Mouse (Mus musculus): ENCODE measurements around the gene Tenm4. TPM values are rescaled to one million over a fixed set of nuclear protein-coding genes. Genes with fewer than 3 reads are reported as not detected.

Tenm4 gene
- total and polyA plus RNA-seq, 2 experiments from 2014 or later, result 1.4 to 5.9 TPM

- Histone ChIP-seq H3K27me3 (ENCODE audit: control insufficient read depth, insufficient read depth, low read length) (peaks cover 37% of the 10 kb centered on the region), H3K4me3 (ENCODE audit: low read depth, low read length) (no peak overlapping the region), H3K9ac (replicated peaks; ENCODE audit: low read depth, low read length) (no peak overlapping the region), H3K36me3 (replicated peaks; ENCODE audit: control insufficient read depth, insufficient read depth, low read length) (no peaks in the 10 kb centered on the region), H3K27ac (ENCODE audit: low read depth) (no peak overlapping the region), H3K9me3 (replicated peaks; ENCODE audit: control insufficient read depth, low read length) (no peaks in the 10 kb centered on the region), H3K4me1 (ENCODE audit: control insufficient read depth, insufficient read depth) (peaks cover 19% of the 10 kb centered on the region), H3K4me2 (ENCODE audit: low read depth, low read length) (no peak overlapping the region)
- TF ChIP-seq EP300 (IDR thresholded peaks at IDR 0.05; ENCODE audit: low read depth) (no peak), CTCF (IDR thresholded peaks at IDR 0.05; ENCODE audit: low read depth) (no peak)
- DNase-seq (ENCODE audit: low spot score) (no peak), ATAC-seq (ENCODE audit: insufficient read depth, low read depth) (no peak)
- 74% methylated on average over 2 of the region's 2 CpGs for WGBS
Observed at GRCm38 (mm10) chr7:96214876-96215275, 43.8 kb downstream of the Tenm4 start.

- H3K9ac ChIP-seq (replicated peaks; ENCODE audit: low read depth, low read length), result no peak overlapping the region
- ATAC-seq (ENCODE audit: insufficient read depth, low read depth) (no peak), DNase-seq (ENCODE audit: low spot score) (no peak)
- H3K4me1 ChIP-seq (ENCODE audit: control insufficient read depth, insufficient read depth), result peaks cover 13% of the 10 kb centered on the region
- peaks cover 26% of the 10 kb centered on the region for H3K27me3 ChIP-seq (ENCODE audit: control insufficient read depth, insufficient read depth, low read length)
- no peak overlapping the region for H3K4me2 ChIP-seq (ENCODE audit: low read depth, low read length)
- WGBS, result 65% methylated on average over 5 of the region's 5 CpGs
- TF ChIP-seq CTCF (IDR thresholded peaks at IDR 0.05; ENCODE audit: low read depth) (no peak), EP300 (IDR thresholded peaks at IDR 0.05; ENCODE audit: low read depth) (no peak)
- no peak overlapping the region for H3K4me3 ChIP-seq (ENCODE audit: low read depth, low read length)
- no peaks in the 10 kb centered on the region for H3K9me3 ChIP-seq (replicated peaks; ENCODE audit: control insufficient read depth, low read length)
- no peaks in the 10 kb centered on the region for H3K36me3 ChIP-seq (replicated peaks; ENCODE audit: control insufficient read depth, insufficient read depth, low read length)
- H3K27ac ChIP-seq (ENCODE audit: low read depth), result no peak overlapping the region
Observed at GRCm38 (mm10) chr7:96215894-96216509, 45.0 kb downstream of the Tenm4 start.

GRCm38 (mm10) chr7:96219386-96219785, 48.3 kb downstream of the Tenm4 start:
- peaks cover 7% of the 10 kb centered on the region; the same call in 1 of the 2 replicates for H3K27me3 ChIP-seq (ENCODE audit: control insufficient read depth, insufficient read depth, low read length)

GRCm38 (mm10) chr7:96220647-96221046, 49.6 kb downstream of the Tenm4 start:
- H3K9ac ChIP-seq (replicated peaks; ENCODE audit: low read depth, low read length), result no peak overlapping the region
- WGBS, result 74% methylated on average over 5 of the region's 5 CpGs

More at GRCm38 (mm10) chr7:96219386-96219785, 48.3 kb downstream of the Tenm4 start:
- Histone ChIP-seq H3K36me3 (replicated peaks; ENCODE audit: control insufficient read depth, insufficient read depth, low read length) (no peaks in the 10 kb centered on the region), H3K9me3 (replicated peaks; ENCODE audit: control insufficient read depth, low read length) (no peaks in the 10 kb centered on the region), H3K9ac (replicated peaks; ENCODE audit: low read depth, low read length) (no peak overlapping the region), H3K4me1 (ENCODE audit: control insufficient read depth, insufficient read depth) (no peaks in the 10 kb centered on the region), H3K4me3 (ENCODE audit: low read depth, low read length) (no peak overlapping the region), H3K4me2 (ENCODE audit: low read depth, low read length) (no peak overlapping the region), H3K27ac (ENCODE audit: low read depth) (no peak overlapping the region)
- 52% methylated on average over 1 of the region's 2 CpGs for WGBS
- ATAC-seq (ENCODE audit: insufficient read depth, low read depth) (no peak), DNase-seq (ENCODE audit: low spot score) (no peak)
- TF ChIP-seq CTCF (IDR thresholded peaks at IDR 0.05; ENCODE audit: low read depth) (no peak), EP300 (IDR thresholded peaks at IDR 0.05; ENCODE audit: low read depth) (no peak)

GRCm38 (mm10) chr7:96222569-96222968, 51.5 kb downstream of the Tenm4 start:
- TF ChIP-seq EP300 (IDR thresholded peaks at IDR 0.05; ENCODE audit: low read depth), result no peak
- TF ChIP-seq CTCF (IDR thresholded peaks at IDR 0.05; ENCODE audit: low read depth), result no peak
- Histone ChIP-seq H3K4me2 (ENCODE audit: low read depth, low read length) (no peak overlapping the region), H3K36me3 (replicated peaks; ENCODE audit: control insufficient read depth, insufficient read depth, low read length) (no peaks in the 10 kb centered on the region), H3K27me3 (ENCODE audit: control insufficient read depth, insufficient read depth, low read length) (no peaks in the 10 kb centered on the region), H3K4me1 (ENCODE audit: control insufficient read depth, insufficient read depth) (no peaks in the 10 kb centered on the region), H3K27ac (ENCODE audit: low read depth) (no peak overlapping the region), H3K9me3 (replicated peaks; ENCODE audit: control insufficient read depth, low read length) (no peaks in the 10 kb centered on the region), H3K4me3 (ENCODE audit: low read depth, low read length) (no peak overlapping the region), H3K9ac (replicated peaks; ENCODE audit: low read depth, low read length) (no peak overlapping the region)
- ATAC-seq (ENCODE audit: insufficient read depth, low read depth) (no peak), DNase-seq (ENCODE audit: low spot score) (no peak)
- 85% methylated on average over 1 of the region's 1 CpGs for WGBS

More at GRCm38 (mm10) chr7:96220647-96221046, 49.6 kb downstream of the Tenm4 start:
- Histone ChIP-seq H3K9me3 (replicated peaks; ENCODE audit: control insufficient read depth, low read length) (no peaks in the 10 kb centered on the region), H3K27me3 (ENCODE audit: control insufficient read depth, insufficient read depth, low read length) (no peaks in the 10 kb centered on the region), H3K4me2 (ENCODE audit: low read depth, low read length) (no peak overlapping the region), H3K36me3 (replicated peaks; ENCODE audit: control insufficient read depth, insufficient read depth, low read length) (no peaks in the 10 kb centered on the region), H3K4me1 (ENCODE audit: control insufficient read depth, insufficient read depth) (no peaks in the 10 kb centered on the region), H3K4me3 (ENCODE audit: low read depth, low read length) (no peak overlapping the region), H3K27ac (ENCODE audit: low read depth) (no peak overlapping the region)
- DNase-seq (ENCODE audit: low spot score) (no peak), ATAC-seq (ENCODE audit: insufficient read depth, low read depth) (no peak)
- no peak for TF ChIP-seq CTCF (IDR thresholded peaks at IDR 0.05; ENCODE audit: low read depth)
- TF ChIP-seq EP300 (IDR thresholded peaks at IDR 0.05; ENCODE audit: low read depth), result no peak

All from heart, postnatal 0 days (tissue).